Mouse (Mus musculus): ENCODE measurements around the gene Fam84b. TPM values are rescaled to one million over a fixed set of nuclear protein-coding genes. Genes with fewer than 3 reads are reported as not detected.
A peak's percentile ranks its signal among the peaks of the same experiment; 100 is the strongest.

Gene Fam84b
- polyA plus RNA-seq, 1 experiment from 2014 or later = 11.5 TPM

DNA sequence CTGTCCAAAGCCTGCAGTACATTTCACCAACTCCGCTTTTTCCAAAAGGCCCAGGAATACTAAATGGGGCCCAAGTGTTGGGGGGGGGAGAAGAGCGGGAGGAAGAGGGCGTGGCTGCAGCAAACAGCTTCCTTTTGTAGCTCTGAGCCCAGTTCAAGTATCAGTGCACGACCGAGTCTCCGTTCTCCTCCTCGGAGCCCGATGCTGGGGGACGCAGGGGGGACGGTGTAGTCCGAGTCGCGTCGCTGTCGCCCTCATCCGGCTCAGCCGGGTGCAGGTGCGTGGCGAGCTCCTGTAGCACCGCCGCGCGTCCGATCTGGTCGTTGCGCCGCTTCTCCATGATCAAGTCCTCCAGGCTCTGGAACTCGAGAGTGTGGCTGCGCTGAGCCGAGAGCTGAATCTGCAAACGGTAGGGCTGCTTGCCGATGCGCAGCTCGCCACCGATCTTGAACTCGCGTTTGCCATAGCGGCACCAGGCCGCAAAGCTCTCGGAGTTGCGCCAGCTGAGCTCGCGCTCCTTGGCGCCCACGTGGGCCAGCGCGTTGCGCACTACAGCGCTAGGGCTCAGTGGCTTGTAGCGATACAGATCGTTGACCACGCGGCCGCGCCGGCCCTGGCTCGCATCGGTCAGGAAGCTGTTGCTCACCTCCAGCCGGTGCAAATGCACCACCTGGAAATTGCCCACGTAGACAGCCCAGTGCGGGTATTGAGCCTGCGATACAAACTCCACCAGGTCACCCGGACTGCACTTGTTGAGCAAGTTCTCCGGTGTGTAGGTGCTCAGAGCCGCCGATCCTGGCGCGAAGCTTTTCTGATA lies 30.6 kb downstream of the Fam84b start:
- under 1% methylated on average over 67 of the region's 68 CpGs for WGBS
- H3K27me3 ChIP-seq (replicated peaks; ENCODE audit: control insufficient read depth, insufficient read depth, low read length) = no peaks in the 10 kb centered on the region
- peak overlapping the region; percentile 81 for H3K27ac ChIP-seq (ENCODE audit: low read length)
- H3K9ac ChIP-seq (replicated peaks; ENCODE audit: low read depth, low read length) = peak overlapping the region; percentile 73
- peak overlapping the region; percentile 100 for H3K4me2 ChIP-seq (ENCODE audit: low read length)
- peaks cover 19% of the 10 kb centered on the region for H3K4me1 ChIP-seq (replicated peaks; ENCODE audit: control insufficient read depth, insufficient read depth, low read length)
- peak; percentile 70 for ATAC-seq
- peak overlapping the region; percentile 76 for H3K4me3 ChIP-seq (replicated peaks; ENCODE audit: low read length)
- no peaks in the 10 kb centered on the region for H3K9me3 ChIP-seq (ENCODE audit: control insufficient read depth, low read length)
- H3K36me3 ChIP-seq (ENCODE audit: control insufficient read depth, insufficient read depth) = no peaks in the 10 kb centered on the region

DNA sequence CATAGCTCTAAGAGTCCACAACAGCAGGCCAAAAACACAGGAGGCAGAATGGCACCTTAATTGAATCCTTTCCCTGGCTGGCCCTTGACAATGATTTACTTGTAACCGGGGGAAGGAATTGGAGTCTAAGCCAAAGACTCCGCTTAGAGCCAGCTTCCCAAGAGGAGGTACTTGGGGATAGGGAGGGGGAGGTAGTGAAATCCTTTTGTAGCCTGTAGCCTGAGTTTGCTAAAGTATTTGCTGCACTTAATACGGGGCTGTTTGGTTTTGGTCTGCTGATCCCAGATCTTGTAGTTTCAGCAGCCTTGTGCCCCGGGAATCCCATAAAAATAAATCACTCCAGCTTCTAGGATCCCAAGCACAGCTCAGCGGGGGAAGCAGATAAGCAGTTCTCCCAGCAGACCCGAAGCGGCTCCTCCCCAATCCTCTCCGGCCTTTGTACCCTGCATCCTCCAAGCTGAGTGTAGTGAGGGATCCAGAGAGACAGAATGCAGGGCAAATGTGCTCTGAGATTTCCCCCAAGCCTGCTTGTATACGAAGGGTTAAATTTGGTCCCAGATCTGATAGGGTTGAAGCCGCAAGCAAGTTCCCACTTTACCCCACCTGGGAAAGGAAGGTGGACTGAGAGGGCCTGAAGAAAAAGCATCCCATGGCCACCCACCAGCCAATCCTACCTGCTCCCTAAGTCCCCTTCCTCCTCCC lies 31.3 kb downstream of the Fam84b start:
- H3K4me2 ChIP-seq (ENCODE audit: low read length) = peak overlapping the region; percentile 100
- H3K9ac ChIP-seq (replicated peaks; ENCODE audit: low read depth, low read length) = peak overlapping the region; percentile 73
- H3K4me3 ChIP-seq (replicated peaks; ENCODE audit: low read length) = peak overlapping the region; percentile 76
- H3K27ac ChIP-seq (ENCODE audit: low read length) = peak overlapping the region; percentile 81
- no peaks in the 10 kb centered on the region for H3K9me3 ChIP-seq (ENCODE audit: control insufficient read depth, low read length)
- H3K36me3 ChIP-seq (ENCODE audit: control insufficient read depth, insufficient read depth) = no peaks in the 10 kb centered on the region
- peaks cover 19% of the 10 kb centered on the region for H3K4me1 ChIP-seq (replicated peaks; ENCODE audit: control insufficient read depth, insufficient read depth, low read length)
- 3% methylated on average over 10 of the region's 10 CpGs for WGBS
- H3K27me3 ChIP-seq (replicated peaks; ENCODE audit: control insufficient read depth, insufficient read depth, low read length) = no peaks in the 10 kb centered on the region
- 0 out of 2 replicates have a peak, but pooled peaks have one; percentile 13 for ATAC-seq

DNA sequence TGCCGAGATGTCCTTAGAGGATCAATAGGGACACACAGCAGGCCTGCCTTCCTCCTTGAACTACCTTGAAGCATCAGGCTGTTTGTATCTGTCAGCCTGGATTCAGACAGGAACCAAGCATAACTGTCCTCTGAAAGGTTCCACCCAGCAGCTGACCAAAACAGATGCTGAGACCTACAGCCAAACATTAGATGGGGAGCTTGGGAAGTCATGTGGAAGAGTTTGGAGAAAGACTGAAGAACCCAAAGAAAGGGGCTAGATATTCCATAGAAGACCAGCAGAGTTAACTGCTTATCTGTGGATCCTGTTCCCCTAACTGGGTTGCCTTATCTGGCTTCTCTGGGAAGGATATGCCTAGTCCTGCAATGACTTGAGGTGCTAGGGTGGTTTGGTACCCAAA lies 35.1 kb downstream of the Fam84b start:
- Histone ChIP-seq H3K27me3 (replicated peaks; ENCODE audit: control insufficient read depth, insufficient read depth, low read length) (no peaks in the 10 kb centered on the region), H3K36me3 (ENCODE audit: control insufficient read depth, insufficient read depth) (no peaks in the 10 kb centered on the region), H3K9me3 (ENCODE audit: control insufficient read depth, low read length) (no peaks in the 10 kb centered on the region), H3K4me3 (replicated peaks; ENCODE audit: low read length) (no peak overlapping the region), H3K4me2 (ENCODE audit: low read length) (no peak overlapping the region), H3K4me1 (replicated peaks; ENCODE audit: control insufficient read depth, insufficient read depth, low read length) (peaks cover 13% of the 10 kb centered on the region), H3K27ac (ENCODE audit: low read length) (no peak overlapping the region), H3K9ac (replicated peaks; ENCODE audit: low read depth, low read length) (no peak overlapping the region)
- 82% methylated on average over 1 of the region's 1 CpGs for WGBS
- ATAC-seq = no peak

DNA sequence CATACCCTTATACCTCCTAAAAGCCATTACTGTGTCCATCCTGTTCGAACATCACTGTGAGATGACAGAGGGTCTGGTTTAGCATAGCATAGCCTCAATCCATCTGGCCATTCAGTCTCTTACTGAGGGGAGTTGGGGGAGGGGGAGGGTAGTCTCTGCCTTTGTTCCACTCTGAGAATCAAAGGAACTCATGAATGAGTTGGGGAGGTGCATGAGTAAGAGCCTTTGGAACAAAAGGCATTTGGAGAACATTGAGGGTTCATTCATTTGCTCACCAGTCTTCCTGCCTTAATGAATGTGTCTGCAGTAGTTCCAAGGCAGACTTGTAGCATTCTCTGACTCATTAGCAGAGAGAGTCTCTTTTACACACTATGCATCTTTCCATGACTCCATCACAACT lies 37.1 kb downstream of the Fam84b start:
- H3K27me3 ChIP-seq (replicated peaks; ENCODE audit: control insufficient read depth, insufficient read depth, low read length) = no peaks in the 10 kb centered on the region
- peaks cover 2% of the 10 kb centered on the region; the same call in 1 of the 2 replicates for H3K4me1 ChIP-seq (replicated peaks; ENCODE audit: control insufficient read depth, insufficient read depth, low read length)
- H3K9me3 ChIP-seq (ENCODE audit: control insufficient read depth, low read length) = no peaks in the 10 kb centered on the region
- H3K36me3 ChIP-seq (ENCODE audit: control insufficient read depth, insufficient read depth) = no peaks in the 10 kb centered on the region
- H3K4me3 ChIP-seq (replicated peaks; ENCODE audit: low read length) = no peak overlapping the region
- no peak overlapping the region for H3K9ac ChIP-seq (replicated peaks; ENCODE audit: low read depth, low read length)
- ATAC-seq = no peak
- no peak overlapping the region for H3K4me2 ChIP-seq (ENCODE audit: low read length)
- no peak overlapping the region for H3K27ac ChIP-seq (ENCODE audit: low read length)
- WGBS = 0% methylated on average over 1 of the region's 1 CpGs

DNA sequence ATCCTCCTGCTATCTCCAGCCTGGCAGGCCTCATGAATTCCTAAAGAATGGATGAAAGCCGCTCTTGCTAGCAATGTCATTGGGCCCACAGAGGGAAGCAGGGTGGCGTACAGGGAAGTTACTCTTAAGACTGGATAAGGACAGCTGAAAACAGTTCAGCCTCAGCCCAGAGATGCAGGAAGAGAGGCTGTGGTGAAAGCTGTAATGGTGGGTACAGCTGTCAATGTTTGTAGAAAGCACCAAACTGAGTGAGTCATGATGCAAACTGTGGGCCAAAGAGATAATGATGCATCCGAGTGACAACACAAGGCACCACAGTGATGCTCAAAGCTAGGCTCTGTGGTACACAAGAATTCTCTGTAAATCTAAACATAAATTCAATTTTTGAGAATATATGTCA lies 39.0 kb downstream of the Fam84b start:
- Histone ChIP-seq H3K27ac (ENCODE audit: low read length) (no peak overlapping the region), H3K9ac (replicated peaks; ENCODE audit: low read depth, low read length) (no peak overlapping the region), H3K9me3 (ENCODE audit: control insufficient read depth, low read length) (no peaks in the 10 kb centered on the region), H3K4me2 (ENCODE audit: low read length) (no peak overlapping the region), H3K4me3 (replicated peaks; ENCODE audit: low read length) (no peak overlapping the region), H3K36me3 (ENCODE audit: control insufficient read depth, insufficient read depth) (no peaks in the 10 kb centered on the region), H3K4me1 (replicated peaks; ENCODE audit: control insufficient read depth, insufficient read depth, low read length) (peaks cover 2% of the 10 kb centered on the region; the same call in 1 of the 2 replicates), H3K27me3 (replicated peaks; ENCODE audit: control insufficient read depth, insufficient read depth, low read length) (no peaks in the 10 kb centered on the region)
- 83% methylated on average over 3 of the region's 3 CpGs for WGBS
- no peak for ATAC-seq

DNA sequence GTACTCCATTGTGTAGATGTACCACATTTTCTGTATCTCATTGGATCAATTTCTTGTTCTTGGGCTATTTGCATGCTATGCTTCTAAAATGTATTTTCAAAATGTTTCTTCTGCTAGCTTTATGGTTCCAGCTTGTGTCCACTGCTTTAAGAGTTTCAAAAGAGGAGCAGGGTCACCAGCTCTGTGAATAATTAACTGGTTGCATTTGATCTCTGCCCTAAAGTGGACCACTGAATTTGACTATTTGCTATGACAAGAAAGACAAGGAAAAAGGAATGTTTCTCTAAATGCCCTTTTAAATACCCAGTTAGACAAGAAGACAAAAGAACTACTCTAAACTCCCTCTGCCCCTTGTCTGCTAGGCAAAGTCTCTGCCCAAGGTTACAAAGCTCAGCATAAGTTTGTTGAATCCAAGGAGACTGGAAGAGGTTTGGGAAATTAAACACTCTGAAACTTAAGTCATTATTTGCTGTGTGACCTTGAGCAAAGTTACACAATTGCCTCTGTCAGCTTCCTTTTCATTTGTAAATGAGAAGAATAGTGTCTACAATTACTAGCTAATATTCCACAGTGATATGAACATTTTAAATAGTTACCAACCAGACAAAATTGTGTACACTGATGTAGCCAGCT lies 60.4 kb downstream of the Fam84b start:
- H3K4me3 ChIP-seq (replicated peaks; ENCODE audit: low read length) = no peak overlapping the region
- H3K27me3 ChIP-seq (replicated peaks; ENCODE audit: control insufficient read depth, insufficient read depth, low read length) = no peaks in the 10 kb centered on the region
- H3K9ac ChIP-seq (replicated peaks; ENCODE audit: low read depth, low read length) = no peak overlapping the region
- no peak overlapping the region for H3K27ac ChIP-seq (ENCODE audit: low read length)
- H3K9me3 ChIP-seq (ENCODE audit: control insufficient read depth, low read length) = no peaks in the 10 kb centered on the region
- H3K36me3 ChIP-seq (ENCODE audit: control insufficient read depth, insufficient read depth) = no peaks in the 10 kb centered on the region
- no peak for ATAC-seq
- H3K4me1 ChIP-seq (replicated peaks; ENCODE audit: control insufficient read depth, insufficient read depth, low read length) = no peaks in the 10 kb centered on the region
- H3K4me2 ChIP-seq (ENCODE audit: low read length) = no peak overlapping the region

DNA sequence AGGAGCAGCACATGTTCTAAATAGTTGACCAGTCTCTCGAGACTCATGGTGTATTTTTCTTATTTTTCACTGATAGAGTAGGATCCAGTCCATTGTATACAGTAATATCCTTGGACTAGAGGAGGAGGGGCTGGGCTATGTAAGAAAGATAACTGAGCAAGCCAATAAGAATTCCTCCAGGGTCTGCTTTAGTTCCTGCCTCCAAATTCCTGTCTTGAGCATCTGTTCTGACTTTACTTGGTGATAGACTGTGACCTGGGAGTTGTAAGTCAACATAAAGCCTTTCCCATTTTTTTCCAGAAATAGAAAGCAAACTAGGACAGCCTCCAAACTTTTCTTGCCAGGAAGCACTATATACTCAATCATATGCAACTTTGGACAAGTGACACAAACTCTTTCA lies 64.5 kb downstream of the Fam84b start:
- no peaks in the 10 kb centered on the region for H3K9me3 ChIP-seq (ENCODE audit: control insufficient read depth, low read length)
- no peak overlapping the region for H3K9ac ChIP-seq (replicated peaks; ENCODE audit: low read depth, low read length)
- H3K27me3 ChIP-seq (replicated peaks; ENCODE audit: control insufficient read depth, insufficient read depth, low read length) = no peaks in the 10 kb centered on the region
- H3K4me3 ChIP-seq (replicated peaks; ENCODE audit: low read length) = no peak overlapping the region
- H3K4me1 ChIP-seq (replicated peaks; ENCODE audit: control insufficient read depth, insufficient read depth, low read length) = no peaks in the 10 kb centered on the region
- peak; percentile 58 for ATAC-seq
- 78% methylated on average over 1 of the region's 1 CpGs for WGBS
- no peak overlapping the region for H3K27ac ChIP-seq (ENCODE audit: low read length)
- no peaks in the 10 kb centered on the region for H3K36me3 ChIP-seq (ENCODE audit: control insufficient read depth, insufficient read depth)
- H3K4me2 ChIP-seq (ENCODE audit: low read length) = no peak overlapping the region

DNA sequence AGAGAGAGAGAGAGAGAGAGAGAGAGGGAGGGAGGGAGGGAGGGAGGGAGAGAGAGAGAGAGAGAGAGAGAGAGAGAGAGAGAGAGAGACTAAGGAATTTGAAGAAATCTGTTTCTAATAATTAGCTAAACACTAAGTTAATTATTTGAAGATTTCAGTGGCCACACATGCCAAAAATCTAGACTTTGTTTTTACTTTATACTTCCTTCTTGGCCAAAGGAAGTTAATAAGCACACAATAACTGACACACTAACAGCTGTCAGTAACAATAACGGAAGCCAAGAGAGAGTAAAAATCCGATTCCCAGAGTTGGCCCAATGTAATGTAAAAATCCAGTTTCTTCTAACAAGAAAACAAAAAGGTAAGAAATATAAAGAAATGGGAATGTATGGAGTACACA lies 69.8 kb downstream of the Fam84b start:
- Histone ChIP-seq H3K36me3 (ENCODE audit: control insufficient read depth, insufficient read depth) (no peaks in the 10 kb centered on the region), H3K9me3 (ENCODE audit: control insufficient read depth, low read length) (no peaks in the 10 kb centered on the region), H3K4me1 (replicated peaks; ENCODE audit: control insufficient read depth, insufficient read depth, low read length) (no peaks in the 10 kb centered on the region), H3K4me2 (ENCODE audit: low read length) (no peak overlapping the region), H3K9ac (replicated peaks; ENCODE audit: low read depth, low read length) (no peak overlapping the region), H3K4me3 (replicated peaks; ENCODE audit: low read length) (no peak overlapping the region), H3K27ac (ENCODE audit: low read length) (no peak overlapping the region), H3K27me3 (replicated peaks; ENCODE audit: control insufficient read depth, insufficient read depth, low read length) (no peaks in the 10 kb centered on the region)
- 74% methylated on average over 2 of the region's 2 CpGs for WGBS
- no peak for ATAC-seq

DNA sequence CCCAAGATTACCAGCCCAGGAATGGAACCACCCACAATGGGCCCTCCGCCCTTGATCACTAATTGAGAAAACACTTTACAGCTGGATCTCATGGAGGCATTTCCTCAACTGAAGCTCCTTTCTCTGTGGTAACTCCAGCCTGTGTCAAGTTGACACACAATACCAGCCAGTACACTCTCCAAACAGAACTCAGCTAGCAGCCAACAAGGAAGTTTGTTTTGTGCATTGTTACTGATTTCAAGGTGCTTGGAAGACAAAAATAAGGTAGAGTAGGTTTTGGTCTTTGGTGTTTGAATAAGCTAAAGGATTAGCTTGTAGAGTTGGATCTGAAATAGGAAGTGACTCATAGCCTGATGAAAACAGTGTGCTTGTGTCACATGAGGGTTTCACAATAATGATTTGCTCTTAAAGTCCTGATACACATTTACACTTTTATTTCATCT lies 74.0 kb downstream of the Fam84b start:
- 85% methylated on average over 1 of the region's 1 CpGs for WGBS
- Histone ChIP-seq H3K9ac (replicated peaks; ENCODE audit: low read depth, low read length) (no peak overlapping the region), H3K4me1 (replicated peaks; ENCODE audit: control insufficient read depth, insufficient read depth, low read length) (no peaks in the 10 kb centered on the region)

More for the DNA sequence above, 74.0 kb downstream of the Fam84b start:
- no peaks in the 10 kb centered on the region for H3K27me3 ChIP-seq (replicated peaks; ENCODE audit: control insufficient read depth, insufficient read depth, low read length)
- H3K27ac ChIP-seq (ENCODE audit: low read length) = no peak overlapping the region
- no peak overlapping the region for H3K4me2 ChIP-seq (ENCODE audit: low read length)
- no peak for ATAC-seq
- no peaks in the 10 kb centered on the region for H3K9me3 ChIP-seq (ENCODE audit: control insufficient read depth, low read length)
- H3K4me3 ChIP-seq (replicated peaks; ENCODE audit: low read length) = no peak overlapping the region
- no peaks in the 10 kb centered on the region for H3K36me3 ChIP-seq (ENCODE audit: control insufficient read depth, insufficient read depth)
